Mouse (Mus musculus) ES-Bruce4 (cell line): ENCODE results near the gene Mipep.

Experiments
- CTCF ChIP-seq: IDR thresholded peaks from one replicate; pipeline ENCODE4 v1.8.1; 2011; ENCODE audit warnings: low read depth, low read length
- EP300 ChIP-seq: IDR thresholded peaks from 2 replicates; pipeline ENCODE4 v1.6.1; 2011; ENCODE audit warnings: low read depth, low read length; ENCODE audit not compliant: insufficient read depth
- POLR2A ChIP-seq: IDR thresholded peaks from one replicate; pipeline ENCODE4 v1.8.1; 2011; ENCODE audit warnings: low read length; ENCODE audit not compliant: insufficient read depth

- TF ChIP-seq EP300 (no peak), POLR2A (no peak), CTCF (no peak)
Measured at GRCm38 (mm10) chr14:60804978-60805377, 20.6 kb downstream of the Mipep start.
